Mouse (Mus musculus): Measurements from ENCODE around the gene Phf7. TPM values are rescaled to one million over a fixed set of nuclear protein-coding genes. Genes with fewer than 3 reads are reported as not detected.

Phf7 gene
- polyA plus RNA-seq, 2 experiments from 2014 or later: 10.7 to 12.9 TPM

DNA sequence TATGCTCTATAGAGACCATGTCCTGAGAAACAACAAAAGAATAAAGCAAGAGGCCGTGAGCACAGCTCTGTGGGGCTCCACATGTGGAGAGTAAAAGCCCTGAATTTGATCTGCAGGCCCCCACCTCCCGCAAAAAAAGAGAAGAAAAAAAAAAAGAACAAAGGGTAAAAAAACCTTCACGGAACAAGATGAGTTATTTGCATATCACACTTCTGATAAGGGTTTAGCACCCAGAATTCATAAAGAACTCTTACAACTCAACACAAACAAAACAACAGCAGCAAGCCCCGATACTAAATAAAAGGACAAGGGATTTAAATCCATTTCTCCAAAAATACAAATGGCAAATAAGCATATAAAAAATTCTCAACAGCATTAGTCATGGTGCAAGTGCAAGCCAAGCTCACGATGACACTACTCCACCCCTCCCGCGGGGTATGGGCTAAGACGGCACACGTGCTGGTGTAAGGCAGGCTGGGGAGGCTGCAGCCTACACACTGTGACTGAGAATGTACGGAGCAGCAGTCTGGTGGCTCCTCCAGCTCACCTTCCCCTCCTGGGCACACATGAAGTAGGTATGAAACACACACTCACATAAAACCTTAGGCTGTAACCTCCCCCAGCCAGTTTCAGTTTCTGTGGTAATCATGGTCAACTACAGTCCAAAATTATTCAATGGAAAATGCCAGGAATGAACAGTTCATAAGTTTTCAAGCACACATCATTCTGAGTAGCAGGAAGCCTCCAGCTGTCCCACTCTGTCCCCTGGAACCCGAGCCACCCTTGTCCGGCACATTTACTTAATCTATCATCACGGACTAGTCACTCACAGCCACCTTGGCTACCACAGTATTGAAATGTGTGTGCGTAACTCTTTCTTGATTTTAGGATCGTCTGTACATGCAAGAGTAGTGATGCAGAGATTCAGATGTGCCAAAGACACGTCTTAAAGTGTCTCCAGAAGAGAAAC is 53.3 kb downstream of the Phf7 start:
- peak; percentile 55 for ATAC-seq

DNA sequence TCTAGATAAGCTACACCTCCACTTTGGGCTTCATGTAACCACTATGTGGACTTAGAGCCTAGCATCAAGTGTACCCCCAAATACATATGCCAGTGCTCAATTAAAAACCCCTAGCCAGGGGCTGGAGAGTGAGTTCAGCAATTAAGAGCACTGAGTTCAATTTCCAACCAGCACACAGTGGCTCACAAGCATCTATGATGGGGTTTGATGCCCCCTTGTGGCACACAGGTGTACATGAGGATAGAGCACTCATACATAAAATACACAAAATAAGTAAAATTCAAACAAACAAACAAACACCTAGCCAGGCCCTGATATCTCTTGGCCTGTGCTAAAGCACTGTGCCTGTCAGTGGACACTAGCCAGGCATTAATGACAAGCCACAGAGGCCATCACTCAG is 55.1 kb downstream of the Phf7 start:
- peak; percentile 33 for ATAC-seq

DNA sequence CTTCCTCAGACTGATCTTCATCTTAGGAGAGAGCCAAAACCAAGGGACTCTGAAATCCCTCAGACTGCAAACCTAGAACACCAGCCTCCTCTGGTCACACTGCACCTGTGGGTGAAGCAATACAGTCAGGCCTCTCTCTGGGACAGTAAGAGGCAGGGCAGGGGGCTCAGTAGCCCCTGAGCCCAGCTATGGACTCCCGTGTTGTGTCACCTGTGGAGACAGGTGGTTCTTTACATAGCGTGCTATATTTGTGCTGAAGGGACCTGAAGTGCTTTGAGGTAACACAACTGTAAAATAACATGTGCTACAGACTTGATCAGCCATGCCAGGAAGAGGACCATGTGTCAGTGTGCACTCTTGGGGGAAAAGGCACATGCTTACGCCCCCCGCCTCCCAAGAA is 55.6 kb downstream of the Phf7 start:
- ATAC-seq: no peak

DNA sequence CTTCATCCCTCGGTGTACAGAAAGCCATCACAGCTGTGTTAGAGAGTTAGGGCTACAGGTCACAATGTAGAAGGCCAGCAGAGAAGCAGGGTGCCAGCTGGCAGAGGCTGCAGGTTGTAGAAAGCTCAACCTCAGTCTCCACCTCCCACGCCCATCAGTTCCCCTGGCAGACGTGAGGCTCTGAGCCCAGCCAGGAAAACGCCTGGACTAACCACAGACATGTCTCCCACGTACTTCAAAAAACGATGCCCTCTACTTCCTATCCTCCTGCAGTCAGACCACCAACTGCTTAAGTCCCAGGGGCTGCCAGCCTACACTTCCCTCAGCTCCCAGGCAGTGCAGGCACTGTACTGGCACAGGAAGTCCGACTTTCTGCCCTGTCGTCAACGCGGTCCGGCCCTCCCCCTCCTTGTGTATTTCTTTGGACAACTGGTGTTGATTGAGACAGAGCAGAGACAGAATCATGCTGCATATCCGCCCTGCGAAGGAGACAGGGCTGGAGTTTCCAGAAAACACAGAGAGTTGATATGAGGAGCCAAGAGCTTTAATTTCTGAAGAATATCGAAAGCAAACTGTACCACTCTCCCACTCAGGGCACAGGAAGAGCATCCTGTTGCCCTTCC is 56.1 kb downstream of the Phf7 start:
- ATAC-seq: peak; percentile 58

DNA sequence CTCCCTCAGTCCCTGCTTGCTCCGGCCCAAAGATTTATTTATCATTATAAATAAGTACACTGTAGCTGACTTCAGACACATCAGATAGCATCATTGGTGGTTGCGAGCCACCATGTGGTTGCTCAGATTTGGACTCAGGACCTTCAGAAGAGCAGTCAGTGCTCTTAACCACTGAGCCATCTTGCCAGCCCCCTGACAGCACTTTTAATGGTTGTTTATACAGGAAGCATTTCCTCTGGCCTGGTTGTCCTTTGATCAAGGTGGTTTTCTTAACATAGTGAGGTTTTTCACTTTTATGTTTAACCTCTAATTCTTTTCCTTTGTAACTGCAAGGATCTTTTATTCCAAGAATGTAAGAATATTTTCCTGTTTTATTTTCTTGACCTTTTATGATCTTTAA is 56.7 kb downstream of the Phf7 start:
- peak; percentile 52 for ATAC-seq

DNA sequence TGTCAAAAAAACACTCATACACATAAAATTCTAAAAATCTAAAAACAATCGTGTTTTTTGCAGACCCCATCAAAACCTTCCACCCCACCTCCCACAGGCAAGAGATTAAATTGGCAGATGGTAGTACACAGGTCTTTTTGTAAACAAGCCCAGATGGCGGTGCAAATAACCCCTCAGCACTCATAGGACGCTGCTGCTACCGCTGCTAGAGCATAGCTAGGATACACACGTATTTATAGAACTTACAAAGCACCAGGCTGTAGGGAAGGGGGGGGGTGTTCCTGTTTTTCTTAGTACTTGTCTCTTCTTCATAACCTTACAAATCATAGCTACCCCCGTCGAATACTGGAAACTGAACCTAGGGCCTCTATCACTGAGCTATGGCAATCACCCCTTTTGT is 57.3 kb downstream of the Phf7 start:
- no peak for ATAC-seq

DNA sequence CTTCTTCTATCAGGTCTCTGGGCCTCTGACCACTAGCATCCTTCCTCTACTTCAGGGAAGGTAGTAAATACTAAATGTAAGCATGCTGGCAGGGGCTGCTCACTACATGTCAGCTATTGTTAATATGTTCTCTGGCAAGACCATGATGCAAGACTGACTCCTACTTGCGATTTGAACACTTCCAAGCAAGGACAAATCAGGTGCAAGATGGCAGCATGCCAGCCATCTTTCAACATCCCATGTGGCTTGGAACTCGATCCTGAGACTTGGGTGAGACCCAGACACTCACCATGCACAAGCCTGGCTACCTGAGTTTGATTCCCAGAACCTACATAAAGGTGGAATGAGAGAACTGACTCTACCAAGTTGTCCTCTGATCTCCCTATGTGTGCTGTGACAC is 59.2 kb downstream of the Phf7 start:
- no peak for ATAC-seq

DNA sequence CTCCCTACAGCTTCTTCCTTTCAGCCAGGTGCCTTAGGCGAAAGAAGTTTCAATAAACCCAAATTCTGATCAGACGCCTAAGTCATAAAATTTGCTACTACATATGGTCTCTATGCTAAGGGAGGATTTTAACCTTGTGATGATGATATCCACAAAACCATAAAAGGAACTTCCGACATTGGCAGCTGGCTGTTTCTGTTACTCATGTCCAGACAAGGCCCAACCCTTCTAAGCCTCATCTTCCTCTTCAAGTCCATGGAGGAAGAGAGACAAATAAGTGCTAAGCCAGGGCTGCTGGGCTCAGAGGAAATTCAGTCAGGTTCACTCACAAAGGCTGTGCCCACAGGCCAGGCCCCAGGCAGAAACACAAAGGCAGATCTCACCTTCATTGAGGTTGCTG is 61.8 kb downstream of the Phf7 start:
- no peak for ATAC-seq

DNA sequence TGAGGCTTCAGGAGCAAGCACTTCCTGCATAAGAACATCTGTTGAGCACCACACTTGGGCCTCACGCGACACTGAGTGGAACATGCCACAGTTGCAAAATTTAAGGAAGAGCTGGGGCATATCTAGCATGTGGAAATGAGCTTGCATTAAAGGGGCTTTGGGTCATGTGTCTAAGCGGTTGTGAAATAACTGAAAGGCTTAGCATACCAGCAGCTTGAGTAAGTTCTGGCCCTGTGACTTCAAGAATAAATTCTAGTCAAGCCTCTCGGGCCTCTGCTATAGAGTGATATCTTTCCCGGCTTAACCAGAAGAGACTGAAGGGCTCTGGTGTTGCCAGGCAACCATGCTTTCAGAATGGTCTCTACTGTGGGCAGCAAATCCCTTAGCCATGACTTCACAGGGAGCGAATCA is 62.3 kb downstream of the Phf7 start:
- ATAC-seq: no peak

Other genes with a start within 250 kb of the Phf7 start
- gene Glt8d1, start 249.9 kb downstream of the Phf7 start, polyA plus RNA-seq (2017; shearing (Covaris generic)): 1 to 10 TPM; 4.1 to 9.7 TPM
- gene Spcs1, start 249.6 kb downstream of the Phf7 start, polyA plus RNA-seq (2017; shearing (Covaris generic)): 100 to 1,000 TPM; 322 to 323 TPM
- gene Pbrm1, start 232.2 kb downstream of the Phf7 start, polyA plus RNA-seq (2017; shearing (Covaris generic)): 10 to 100 TPM; 41.0 to 51.7 TPM
- gene Gnl3, start 232.2 kb downstream of the Phf7 start, polyA plus RNA-seq (2017; shearing (Covaris generic)): 10 to 100 TPM; 61.3 to 74.2 TPM
- gene Smim4, start 122.4 kb downstream of the Phf7 start, polyA plus RNA-seq (2017; shearing (Covaris generic)): 100 to 1,000 TPM in 1 of 2 experiments, 10 to 100 TPM in 1; 76.4 to 122 TPM
- gene Nt5dc2, start 120.3 kb downstream of the Phf7 start, polyA plus RNA-seq (2017; shearing (Covaris generic)): not detected
- gene Stab1, start 82.7 kb downstream of the Phf7 start, polyA plus RNA-seq (2017; shearing (Covaris generic)): 1 to 10 TPM; 1.6 to 1.9 TPM
- not detected for gene Tnnc1, start 43.0 kb downstream of the Phf7 start, polyA plus RNA-seq (2017; shearing (Covaris generic))
- gene Nisch, start 34.4 kb downstream of the Phf7 start, polyA plus RNA-seq (2017; shearing (Covaris generic)): 100 to 1,000 TPM; 130 to 131 TPM
- not detected for gene Sema3g, start 33.5 kb downstream of the Phf7 start, polyA plus RNA-seq (2017; shearing (Covaris generic))
- 10 to 100 TPM; 21.1 to 25.4 TPM for gene Bap1, start 133 bp upstream of the Phf7 start, polyA plus RNA-seq (2017; shearing (Covaris generic))
- gene Dnah1, start 72.6 kb upstream of the Phf7 start, polyA plus RNA-seq (2017; shearing (Covaris generic)): under 1 TPM in 1 of 2 experiments, not detected in 1; 0.04 TPM
- gene Capn7, start 85.3 kb upstream of the Phf7 start, polyA plus RNA-seq (2017; shearing (Covaris generic)): 10 to 100 TPM; 18.1 to 18.6 TPM
- gene Sh3bp5, start 184.8 kb upstream of the Phf7 start, polyA plus RNA-seq (2017; shearing (Covaris generic)): 10 to 100 TPM; 13.1 to 13.9 TPM
- 10 to 100 TPM; 12.2 to 13.5 TPM for gene Eaf1, start 243.1 kb upstream of the Phf7 start, polyA plus RNA-seq (2017; shearing (Covaris generic))
- gene Mettl6, start 243.7 kb upstream of the Phf7 start, polyA plus RNA-seq (2017; shearing (Covaris generic)): 10 to 100 TPM; 68.1 to 79.9 TPM